Mouse (Mus musculus) small intestine, adult 2 months (tissue): Measurements from ENCODE around the gene Kcnb1.

Source experiments
- CTCF ChIP-seq: fragments of 200-500 bp; IDR thresholded peaks from 2 replicates; pipeline ENCODE4 v1.5.1; 2012; ENCODE audit warnings: low read depth, mild to moderate bottlenecking, control low read depth, inconsistent platforms, low read length, moderate library complexity, mixed read lengths; ENCODE audit not compliant: insufficient replicate concordance, insufficient read length; ENCODE audit errors: extremely low read depth
- POLR2A ChIP-seq: fragments of 200-500 bp; IDR thresholded peaks from 2 replicates; pipeline ENCODE4 v1.6.1; 2012; ENCODE audit warnings: low read depth, mild to moderate bottlenecking, control low read depth, inconsistent platforms, low read length, moderate library complexity

DNA sequence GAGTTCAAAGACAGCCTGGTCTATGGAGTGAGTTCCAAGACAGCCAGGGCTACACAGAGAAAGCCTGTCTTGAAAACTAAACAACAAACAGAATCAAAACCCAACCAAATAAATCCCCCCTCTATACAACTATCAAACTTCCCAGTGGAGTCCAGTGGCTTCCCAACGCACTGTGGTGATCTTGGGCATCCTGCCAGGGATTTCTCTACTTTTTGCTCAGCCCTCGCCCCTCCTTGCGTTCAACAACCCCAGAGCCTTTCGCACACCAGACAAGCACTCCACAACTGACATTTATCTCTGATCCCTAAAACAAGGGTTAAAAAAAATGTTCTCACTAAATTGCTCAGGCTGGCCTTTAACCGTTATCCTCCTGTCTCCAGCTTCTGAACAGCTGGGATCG, 67.2 kb downstream of the Kcnb1 start:
- no peak for TF ChIP-seq POLR2A
- TF ChIP-seq CTCF: no peak
